Mouse (Mus musculus): ENCODE data around the gene Nhlh1. TPM values are rescaled to one million over a fixed set of nuclear protein-coding genes. Genes with fewer than 3 reads are reported as not detected.

Nhlh1 gene
- total RNA-seq, 1 experiment from 2014 or later: not detected

DNA sequence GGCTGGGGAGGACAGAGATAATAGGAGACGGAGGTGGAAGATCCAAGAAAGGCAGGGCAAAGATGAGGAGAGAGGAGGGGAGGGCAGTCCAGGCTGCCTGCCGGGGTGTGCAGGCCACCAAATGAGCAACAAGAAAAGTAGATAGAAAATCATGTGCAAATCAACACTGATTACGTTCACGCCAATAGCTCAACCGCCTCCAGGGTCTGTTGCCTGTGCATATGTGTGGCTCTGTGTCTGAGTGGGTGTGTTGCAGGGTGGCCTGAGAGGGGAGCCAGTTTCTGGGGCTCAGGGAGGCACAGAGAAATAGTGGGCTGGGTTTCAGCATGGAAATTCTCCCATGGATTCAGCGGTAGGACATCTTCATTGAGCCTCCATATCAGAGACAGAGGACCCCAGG lies 948 bp upstream of the Nhlh1 start:
- ATAC-seq (replicated peaks; ENCODE audit: insufficient number of reproducible peaks, low FRiP score, low TSS enrichment, poor library complexity, severe bottlenecking): no peak

- ATAC-seq (replicated peaks; ENCODE audit: insufficient number of reproducible peaks, low FRiP score, low TSS enrichment, poor library complexity, severe bottlenecking): no peak
Observed at GRCm38 (mm10) chr1:172056251-172056650, 1.1 kb downstream of the Nhlh1 start.

DNA sequence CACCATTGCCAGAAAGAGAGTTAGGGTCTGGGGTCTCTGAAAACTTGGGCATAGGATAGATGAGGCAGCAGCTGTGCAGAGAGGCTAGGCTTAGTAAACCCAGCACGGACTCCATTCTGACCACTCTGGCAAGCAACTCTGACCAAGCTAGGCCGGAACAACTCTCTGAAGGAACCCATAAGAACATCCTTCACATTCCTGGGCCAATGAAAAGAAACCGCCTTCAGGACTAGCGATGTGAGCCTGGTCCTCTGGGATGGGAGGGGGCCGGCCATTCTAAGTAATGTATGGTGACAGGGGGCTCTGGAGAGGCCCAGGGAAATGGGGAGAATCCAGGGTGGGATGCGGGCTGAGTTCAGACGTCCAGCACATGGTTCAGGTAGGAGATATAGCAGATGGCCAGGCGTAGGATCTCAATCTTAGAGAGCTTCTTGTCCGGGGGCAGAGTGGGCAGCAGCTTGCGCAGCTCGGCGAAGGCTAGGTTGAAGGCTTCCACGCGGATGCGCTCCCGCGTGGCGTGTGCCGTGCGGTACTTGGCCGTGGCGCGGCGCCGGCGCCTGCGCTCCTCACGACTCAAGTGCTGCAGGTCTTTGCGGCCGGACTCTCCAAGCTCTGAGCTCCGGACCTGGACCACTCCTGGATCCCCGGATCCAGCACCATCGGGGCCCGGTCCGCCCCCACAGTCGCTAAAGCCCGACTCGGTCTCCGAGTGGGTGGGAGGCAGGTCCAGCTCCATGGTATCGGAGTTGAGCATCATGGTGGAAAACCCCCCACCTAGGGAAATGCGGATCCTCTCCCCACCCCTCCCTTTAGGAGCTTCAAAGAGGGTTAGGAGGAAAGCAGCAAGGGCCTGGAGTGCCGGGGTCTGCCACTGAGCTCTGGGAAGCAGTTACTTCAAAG lies 3.6 kb downstream of the Nhlh1 start:
- no peak for ATAC-seq (replicated peaks; ENCODE audit: insufficient number of reproducible peaks, low FRiP score, low TSS enrichment, poor library complexity, severe bottlenecking)

DNA sequence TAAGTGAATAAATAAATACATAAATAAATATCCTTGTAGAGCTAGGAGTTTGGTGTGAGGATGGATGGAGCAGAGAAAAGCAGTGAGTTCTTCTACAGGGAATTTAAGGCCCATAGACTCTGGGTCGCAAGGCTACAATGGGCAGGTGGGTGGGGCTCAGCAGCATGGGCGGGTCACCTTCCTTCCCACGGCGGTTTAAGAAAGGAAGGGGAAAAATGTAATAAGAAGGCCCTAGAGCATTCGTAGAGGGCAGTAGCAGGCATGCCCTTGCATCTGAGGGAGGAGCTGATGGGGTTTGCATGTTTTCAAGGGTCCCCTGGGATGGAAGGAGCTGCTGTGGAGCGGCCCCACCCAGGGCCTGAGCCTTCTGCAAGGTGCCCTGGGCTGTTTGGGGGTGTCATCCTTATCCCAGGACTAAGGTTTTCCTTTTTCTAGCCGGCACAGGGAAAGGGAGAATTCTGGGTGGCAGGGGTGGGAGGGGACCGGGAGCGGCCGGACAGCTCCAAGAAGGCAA lies 4.5 kb downstream of the Nhlh1 start:
- ATAC-seq (replicated peaks; ENCODE audit: insufficient number of reproducible peaks, low FRiP score, low TSS enrichment, poor library complexity, severe bottlenecking): no peak

GRCm38 (mm10) chr1:172049131-172049782 lies 8.1 kb downstream of the Nhlh1 start:
- no peak for ATAC-seq (replicated peaks; ENCODE audit: insufficient number of reproducible peaks, low FRiP score, low TSS enrichment, poor library complexity, severe bottlenecking)

DNA sequence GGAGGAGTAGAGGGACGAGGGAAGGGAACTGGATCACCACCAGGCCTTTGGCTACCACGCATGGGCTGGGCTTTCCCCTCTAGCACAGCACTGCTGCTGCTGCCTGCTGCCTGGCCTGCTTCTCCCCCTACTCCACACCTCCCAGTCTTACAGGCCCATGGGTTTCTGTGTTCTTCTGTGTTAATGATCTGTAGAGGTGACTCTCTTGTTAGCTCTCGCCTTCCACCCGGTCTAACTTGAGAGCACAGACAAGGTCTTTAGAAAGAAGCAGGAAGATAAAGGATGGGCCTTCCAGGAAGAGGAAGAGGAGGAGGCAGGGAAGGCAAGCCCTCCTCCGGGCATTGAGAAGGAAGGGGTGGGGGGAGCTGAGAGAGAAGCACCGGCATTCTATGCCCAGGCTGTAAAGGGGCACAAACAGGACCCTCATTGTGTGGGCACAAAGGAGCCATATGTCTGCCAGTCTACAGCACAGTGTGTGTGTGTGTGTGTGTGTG lies 9.1 kb downstream of the Nhlh1 start:
- no peak for ATAC-seq (replicated peaks; ENCODE audit: insufficient number of reproducible peaks, low FRiP score, low TSS enrichment, poor library complexity, severe bottlenecking)

DNA sequence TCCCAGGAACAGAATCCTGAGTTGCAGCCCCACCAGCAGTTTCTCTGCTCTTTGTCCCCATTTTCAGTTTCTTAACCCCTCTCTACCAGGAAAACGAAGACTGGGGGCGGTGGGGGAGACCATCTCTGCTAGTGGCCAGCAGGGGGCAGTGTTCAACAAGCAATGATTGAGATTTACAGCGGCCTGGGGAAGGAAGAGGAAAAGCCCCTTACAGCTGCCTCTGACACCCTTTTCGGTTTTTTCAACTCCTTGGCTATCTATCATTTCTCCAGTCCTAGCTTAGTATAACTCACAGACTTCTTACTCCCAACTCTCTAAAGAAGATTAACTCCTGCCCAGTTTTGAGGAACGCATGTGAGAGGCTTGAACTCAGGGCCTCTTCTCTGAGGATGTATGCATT lies 10.4 kb downstream of the Nhlh1 start:
- peak; percentile 60; the same call in 1 of the 2 replicates for ATAC-seq (replicated peaks; ENCODE audit: insufficient number of reproducible peaks, low FRiP score, low TSS enrichment, poor library complexity, severe bottlenecking)

DNA sequence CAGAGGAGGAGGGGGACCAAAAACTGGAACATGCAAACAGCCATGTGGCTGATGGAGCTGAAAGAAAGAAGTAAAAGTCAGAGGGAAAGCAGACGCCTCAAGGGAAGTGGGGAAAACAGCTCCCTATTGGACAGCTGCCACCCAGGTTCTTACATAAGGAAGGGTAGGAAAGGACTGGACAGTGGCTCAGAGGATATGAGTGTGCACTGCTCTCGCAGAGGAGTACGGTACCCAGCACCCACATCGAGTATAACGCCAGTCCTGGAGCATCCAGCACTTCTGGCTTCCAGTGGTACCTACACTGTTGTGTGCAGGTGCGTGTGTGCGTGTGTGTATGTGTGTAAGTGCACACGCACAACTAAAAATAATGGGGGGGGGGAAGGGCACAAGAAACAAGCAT lies 11.0 kb downstream of the Nhlh1 start:
- ATAC-seq (replicated peaks; ENCODE audit: insufficient number of reproducible peaks, low FRiP score, low TSS enrichment, poor library complexity, severe bottlenecking): no peak

- ATAC-seq (replicated peaks; ENCODE audit: insufficient number of reproducible peaks, low FRiP score, low TSS enrichment, poor library complexity, severe bottlenecking): no peak
Observed at GRCm38 (mm10) chr1:172029914-172030313, 27.5 kb downstream of the Nhlh1 start.

DNA sequence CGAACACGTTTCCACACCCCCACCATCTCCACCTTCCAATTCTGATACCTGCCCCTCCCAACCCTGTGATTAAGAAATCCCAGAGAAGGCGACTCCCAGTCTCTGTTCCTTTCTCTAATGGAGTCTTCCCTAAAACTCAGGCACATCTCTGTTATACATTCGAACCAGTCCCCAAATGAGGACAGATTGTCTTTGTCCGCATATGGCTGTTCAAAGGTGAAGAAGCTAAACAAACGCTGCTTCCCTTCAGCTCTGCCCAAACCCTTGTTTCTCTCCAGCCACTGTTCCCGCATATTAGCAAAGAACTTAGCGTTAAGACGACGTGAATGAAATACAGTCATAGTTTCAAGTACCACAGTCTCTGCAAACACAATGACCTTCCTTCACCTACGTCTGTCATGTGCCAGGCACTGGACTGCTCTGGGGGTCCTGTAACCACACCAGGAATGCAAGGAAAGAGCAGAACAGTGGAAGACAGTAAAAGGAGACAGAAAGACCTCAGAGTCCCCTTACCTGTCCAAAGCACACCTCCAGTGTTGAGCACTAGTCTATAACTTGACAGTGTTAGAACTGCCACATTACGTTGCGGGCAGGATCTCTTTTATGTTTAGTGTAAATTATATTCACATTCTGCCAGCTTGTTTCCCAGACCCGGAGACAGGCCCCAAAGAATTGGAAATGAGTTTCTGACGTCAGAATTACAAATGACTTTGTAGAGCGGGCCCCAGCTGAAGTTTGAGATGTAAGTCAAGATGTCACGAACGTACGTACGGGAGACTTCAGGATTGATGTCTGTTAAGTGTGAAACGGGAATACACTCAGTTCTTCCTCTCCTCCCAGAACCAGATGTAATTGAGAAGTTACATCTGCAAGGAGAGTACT lies 28.7 kb downstream of the Nhlh1 start, which contains the start of gene Vangl2:
Gene Vangl2 (minus strand): TSS at position 51 of the 882 bp plus-strand sequence.
- ATAC-seq (replicated peaks; ENCODE audit: insufficient number of reproducible peaks, low FRiP score, low TSS enrichment, poor library complexity, severe bottlenecking): no peak

- ATAC-seq (replicated peaks; ENCODE audit: insufficient number of reproducible peaks, low FRiP score, low TSS enrichment, poor library complexity, severe bottlenecking): no peak
Observed at GRCm38 (mm10) chr1:172027809-172028102, 29.6 kb downstream of the Nhlh1 start.

GRCm38 (mm10) chr1:172027010-172027808 lies 30.2 kb downstream of the Nhlh1 start:
- ATAC-seq (replicated peaks; ENCODE audit: insufficient number of reproducible peaks, low FRiP score, low TSS enrichment, poor library complexity, severe bottlenecking): peak; percentile 41; the same call in 1 of the 2 replicates

DNA sequence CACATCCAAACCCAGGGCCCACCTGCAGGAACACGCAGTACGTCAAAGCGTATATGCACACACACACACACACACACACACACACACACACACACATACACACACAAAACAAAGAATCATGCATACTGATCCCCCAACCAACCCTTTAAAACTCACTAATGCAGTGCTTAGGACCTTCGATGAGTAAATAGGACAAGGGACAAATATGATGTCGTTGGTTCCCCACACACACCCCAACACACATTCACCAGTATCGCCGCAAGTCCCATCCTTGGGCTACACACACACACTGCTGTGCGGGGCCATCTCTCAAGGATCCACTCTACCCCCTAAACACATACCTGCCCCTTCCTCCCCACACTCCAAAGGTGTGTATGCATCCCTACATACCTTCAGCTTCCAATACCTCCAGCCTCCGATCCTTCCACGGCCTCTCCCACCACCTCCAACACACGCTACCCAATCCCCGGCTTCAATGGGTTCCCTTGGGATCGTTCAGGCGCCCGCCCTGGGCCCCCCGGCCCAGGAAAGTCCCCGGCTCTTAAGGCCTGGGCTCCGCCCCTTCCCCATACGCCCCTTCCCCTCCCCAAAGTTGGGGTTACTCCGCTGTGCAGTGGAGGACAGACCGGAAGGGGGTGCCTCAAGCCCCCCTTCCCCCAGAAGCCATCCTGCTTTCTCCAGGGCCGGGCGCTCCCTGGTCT lies 31.0 kb downstream of the Nhlh1 start:
- ATAC-seq (replicated peaks; ENCODE audit: insufficient number of reproducible peaks, low FRiP score, low TSS enrichment, poor library complexity, severe bottlenecking): no peak

GRCm38 (mm10) chr1:172025201-172025904 lies 32.0 kb downstream of the Nhlh1 start:
- ATAC-seq (replicated peaks; ENCODE audit: insufficient number of reproducible peaks, low FRiP score, low TSS enrichment, poor library complexity, severe bottlenecking): no peak

- no peak for ATAC-seq (replicated peaks; ENCODE audit: insufficient number of reproducible peaks, low FRiP score, low TSS enrichment, poor library complexity, severe bottlenecking)
Observed at GRCm38 (mm10) chr1:172024140-172024895, 33.1 kb downstream of the Nhlh1 start.

GRCm38 (mm10) chr1:172019863-172020521 lies 37.4 kb downstream of the Nhlh1 start:
- no peak for ATAC-seq (replicated peaks; ENCODE audit: insufficient number of reproducible peaks, low FRiP score, low TSS enrichment, poor library complexity, severe bottlenecking)

Measured in monocyte, adult 5-6 weeks (primary cell).